Mouse (Mus musculus): Measurements from ENCODE around the gene Sgsm1.

Sgsm1 gene

GRCm38 (mm10) chr5:113219450-113219849, 91.1 kb downstream of the Sgsm1 start:
- DNase-seq (ENCODE audit: extremely low read depth, low read depth) = no peak

GRCm38 (mm10) chr5:113218617-113219235, 91.9 kb downstream of the Sgsm1 start:
- DNase-seq (ENCODE audit: extremely low read depth, low read depth) = no peak

GRCm38 (mm10) chr5:113217076-113217475, 93.5 kb downstream of the Sgsm1 start:
- no peak for DNase-seq (ENCODE audit: extremely low read depth, low read depth)

GRCm38 (mm10) chr5:113216328-113216960, 94.1 kb downstream of the Sgsm1 start:
- DNase-seq (ENCODE audit: extremely low read depth, low read depth) = no peak

GRCm38 (mm10) chr5:113215610-113216011, 95.0 kb downstream of the Sgsm1 start:
- no peak for DNase-seq (ENCODE audit: extremely low read depth, low read depth)

GRCm38 (mm10) chr5:113214455-113214854, 96.1 kb downstream of the Sgsm1 start:
- DNase-seq (ENCODE audit: extremely low read depth, low read depth) = no peak

GRCm38 (mm10) chr5:113214041-113214440, 96.5 kb downstream of the Sgsm1 start:
- no peak for DNase-seq (ENCODE audit: extremely low read depth, low read depth)

- DNase-seq (ENCODE audit: extremely low read depth, low read depth) = no peak
These were observed 98.3 kb downstream of the Sgsm1 start for GRCm38 (mm10) chr5:113212156-113212835.

- no peak for DNase-seq (ENCODE audit: extremely low read depth, low read depth)
These were observed 100.3 kb downstream of the Sgsm1 start for GRCm38 (mm10) chr5:113210314-113210713.

GRCm38 (mm10) chr5:113209898-113210297, 100.7 kb downstream of the Sgsm1 start:
- DNase-seq (ENCODE audit: extremely low read depth, low read depth) = no peak

GRCm38 (mm10) chr5:113209401-113209750, 101.2 kb downstream of the Sgsm1 start:
- no peak for DNase-seq (ENCODE audit: extremely low read depth, low read depth)

GRCm38 (mm10) chr5:113208622-113209400, 101.8 kb downstream of the Sgsm1 start:
- no peak for DNase-seq (ENCODE audit: extremely low read depth, low read depth)

- no peak for DNase-seq (ENCODE audit: extremely low read depth, low read depth)
These were observed 102.5 kb downstream of the Sgsm1 start for GRCm38 (mm10) chr5:113208048-113208447.

GRCm38 (mm10) chr5:113206670-113207352, 103.8 kb downstream of the Sgsm1 start:
- DNase-seq (ENCODE audit: extremely low read depth, low read depth) = no peak

GRCm38 (mm10) chr5:113204193-113204592, 106.4 kb downstream of the Sgsm1 start:
- no peak for DNase-seq (ENCODE audit: extremely low read depth, low read depth)

GRCm38 (mm10) chr5:113199772-113200134, 110.8 kb downstream of the Sgsm1 start:
- DNase-seq (ENCODE audit: extremely low read depth, low read depth) = no peak

GRCm38 (mm10) chr5:113199126-113199771, 111.3 kb downstream of the Sgsm1 start:
- no peak for DNase-seq (ENCODE audit: extremely low read depth, low read depth)

- DNase-seq (ENCODE audit: extremely low read depth, low read depth) = no peak
These were observed 113.4 kb downstream of the Sgsm1 start for GRCm38 (mm10) chr5:113196916-113197794.

- DNase-seq (ENCODE audit: extremely low read depth, low read depth) = no peak
These were observed 114.7 kb downstream of the Sgsm1 start for GRCm38 (mm10) chr5:113195907-113196306.

GRCm38 (mm10) chr5:113195451-113195850, 115.1 kb downstream of the Sgsm1 start:
- DNase-seq (ENCODE audit: extremely low read depth, low read depth) = no peak
